Mouse (Mus musculus) cerebellum, postnatal 10 days (tissue): ENCODE results near the gene Ugt2b38.
"Not testable (repeated sequence)": the region's sequence is repeated elsewhere in the genome, so short reads cannot be mapped to it uniquely, and the experiment has no call there.

Experiments used
- DNase-seq, 2 experiments: peaks; one replicate each; pipeline ENCODE4 v3.0.0; 2021; ENCODE audit warnings: mixed read lengths in 2 of 2

Gene Ugt2b38

DNA sequence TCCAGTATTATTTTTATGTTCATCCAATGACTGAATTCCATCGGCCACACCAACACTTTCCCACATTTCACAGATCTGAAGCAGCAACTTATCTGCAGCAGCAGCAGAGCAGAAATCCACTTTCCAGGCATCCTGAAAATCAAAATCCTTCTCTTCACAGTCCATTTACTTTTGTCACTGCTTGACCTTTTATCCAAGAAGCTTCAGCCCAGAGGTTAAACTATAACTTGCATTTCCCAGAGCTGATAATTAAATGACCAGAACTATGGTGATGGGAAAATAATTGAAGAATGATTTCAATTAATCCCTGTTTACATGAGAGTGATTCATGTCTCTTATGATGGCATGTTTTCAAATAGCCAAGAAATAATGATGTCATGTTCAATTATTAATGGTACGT lies at the start of gene Ugt2b38:
Gene Ugt2b38, minus strand, starts transcription at position 163 of the 400 bp plus-strand sequence.
- not testable (repeated sequence) for DNase-seq

DNA sequence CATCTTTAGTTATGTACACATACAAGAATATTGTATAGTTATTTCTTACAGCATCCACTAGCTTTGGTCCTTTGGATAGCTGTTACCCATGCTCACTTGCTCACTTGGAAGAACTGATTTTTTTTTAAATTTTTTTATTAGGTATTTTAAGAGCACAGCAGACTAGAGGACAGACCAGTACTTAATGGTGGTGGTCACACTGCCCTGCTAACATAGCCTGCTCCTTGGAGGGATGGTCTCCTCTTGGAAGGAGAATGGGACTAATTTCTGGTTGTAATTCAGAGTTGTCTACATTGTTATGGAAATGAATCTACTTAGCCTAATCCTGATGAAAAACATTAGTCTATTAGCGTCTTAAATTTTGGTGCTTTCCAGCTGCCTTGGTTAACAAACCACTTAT lies 34.8 kb upstream of the Ugt2b38 start:
- DNase-seq = no peak

DNA sequence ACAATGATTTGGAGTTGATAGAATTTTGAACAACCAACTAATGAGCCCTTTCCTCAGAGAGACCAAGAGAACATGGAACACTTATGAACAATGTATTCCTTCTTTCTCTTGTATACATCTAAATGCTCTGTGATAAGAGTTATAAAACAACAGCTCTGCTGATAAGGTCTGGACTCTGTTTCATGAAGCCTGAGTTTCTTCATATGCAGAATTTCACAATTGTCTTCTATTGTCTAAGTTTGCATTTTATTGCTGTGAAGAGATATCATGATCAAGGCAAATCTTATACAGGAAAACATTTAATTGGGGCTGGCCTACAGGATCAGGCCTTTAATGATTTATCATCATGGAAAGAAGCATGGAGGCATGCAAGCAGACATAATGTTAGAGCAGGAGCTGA lies 33.7 kb upstream of the Ugt2b38 start:
- DNase-seq = no peak

DNA sequence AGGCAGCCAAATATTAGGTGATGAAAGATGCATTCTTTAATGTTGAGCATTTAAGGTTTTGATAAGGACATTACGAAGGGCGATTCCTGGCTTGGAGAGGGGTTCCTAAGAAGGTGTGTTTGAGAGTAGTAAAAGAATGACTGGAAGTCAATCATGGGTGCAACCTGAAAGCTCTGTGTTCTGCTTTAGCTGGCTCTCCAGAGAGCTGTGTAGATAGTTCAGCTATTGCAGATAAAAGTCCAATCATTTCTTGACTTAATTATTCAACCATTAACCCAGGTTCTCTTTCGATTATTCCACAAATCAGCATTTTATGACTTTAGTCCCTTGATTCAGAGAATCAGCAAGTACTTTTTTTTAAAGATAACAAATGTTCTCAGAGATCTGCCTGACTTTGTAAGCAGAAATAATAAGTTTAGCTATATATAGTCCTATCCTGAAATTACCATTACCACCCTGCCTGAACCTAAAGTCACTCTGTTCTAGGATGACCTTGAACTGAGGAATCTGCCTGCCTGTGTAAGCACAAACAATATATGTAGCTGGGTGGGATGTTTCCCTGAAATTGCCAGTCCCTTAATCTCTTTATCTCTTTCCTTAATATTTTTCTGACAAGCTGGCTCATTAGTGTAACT lies 32.3 kb upstream of the Ugt2b38 start:
- no peak for DNase-seq

DNA sequence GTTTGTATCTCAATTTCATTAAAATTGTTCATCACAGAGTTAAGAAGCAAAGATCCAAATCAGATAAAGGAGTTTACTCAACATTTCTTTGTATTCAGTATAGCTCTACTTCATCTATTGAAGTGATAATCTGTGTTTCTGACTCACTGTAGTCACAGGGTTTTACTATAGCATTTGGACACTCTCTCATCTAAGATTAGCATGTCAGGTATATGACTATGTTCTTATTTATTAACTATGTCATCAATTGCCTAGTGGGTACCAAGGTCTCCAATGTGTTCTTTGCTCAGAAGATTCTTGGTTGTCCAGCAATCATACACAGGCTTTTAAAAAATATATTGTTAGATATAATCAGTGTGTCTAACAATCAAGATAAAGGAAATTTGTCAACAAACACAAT lies 31.5 kb upstream of the Ugt2b38 start:
- DNase-seq = no peak

DNA sequence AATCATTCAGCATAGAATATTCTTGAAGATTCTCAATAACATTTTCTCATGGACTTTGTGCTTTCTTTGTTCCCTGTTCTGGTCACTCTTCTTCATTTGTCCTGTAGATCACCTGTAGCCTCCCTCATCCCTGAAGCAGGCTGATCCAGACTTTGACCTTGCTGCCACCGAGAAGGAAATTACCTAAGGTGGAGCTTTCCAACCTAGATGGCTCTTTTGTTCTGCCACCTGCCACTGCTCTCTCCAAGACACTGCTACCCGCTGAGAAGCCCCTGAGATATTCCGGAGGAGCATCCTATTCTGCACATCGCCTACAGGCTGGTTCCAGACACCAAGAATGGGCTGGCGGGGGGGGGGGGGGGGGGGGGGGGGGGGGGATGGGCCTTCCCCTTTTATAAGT lies 28.5 kb upstream of the Ugt2b38 start:
- not testable (repeated sequence) for DNase-seq

DNA sequence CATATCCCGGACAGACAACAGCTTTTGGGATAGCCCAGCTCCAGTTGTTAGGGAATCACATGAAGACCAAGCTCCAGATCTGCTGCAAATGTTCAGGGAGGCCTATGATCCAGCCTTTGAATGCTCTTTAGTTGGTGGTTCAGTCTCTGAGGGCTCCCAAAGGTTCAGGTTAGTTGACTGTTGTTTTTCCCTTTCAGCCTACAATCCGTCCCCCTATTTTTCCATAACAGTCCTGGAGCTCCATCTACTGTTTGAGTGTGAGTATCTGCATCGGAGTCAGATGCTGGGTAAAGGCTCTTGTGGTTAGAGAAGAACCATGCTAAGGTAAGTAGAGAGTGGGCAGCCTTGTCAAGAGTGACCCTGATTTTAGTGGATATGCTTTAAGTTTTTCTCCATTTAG lies 12.3 kb upstream of the Ugt2b38 start:
- peak; percentile 7 to 15 for DNase-seq

DNA sequence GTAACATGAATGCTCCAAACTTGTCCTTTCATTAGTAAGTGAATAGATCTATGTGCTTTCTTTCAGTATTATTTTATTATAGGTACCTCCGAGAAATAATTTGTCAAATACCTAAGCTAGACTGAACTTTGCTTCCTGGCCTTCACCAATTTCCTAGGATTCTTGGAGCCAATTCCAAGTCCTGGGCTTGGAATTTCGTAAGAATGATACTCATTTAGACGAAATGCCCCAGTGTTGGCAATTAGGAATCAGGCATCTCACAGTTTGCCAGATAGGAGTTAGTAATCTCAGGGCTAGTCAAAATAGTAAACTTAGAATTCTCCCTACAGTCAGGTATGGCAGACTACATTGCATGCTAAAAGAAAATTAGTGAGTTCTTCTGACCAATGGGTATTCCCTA lies 1.7 kb upstream of the Ugt2b38 start:
- no peak for DNase-seq

DNA sequence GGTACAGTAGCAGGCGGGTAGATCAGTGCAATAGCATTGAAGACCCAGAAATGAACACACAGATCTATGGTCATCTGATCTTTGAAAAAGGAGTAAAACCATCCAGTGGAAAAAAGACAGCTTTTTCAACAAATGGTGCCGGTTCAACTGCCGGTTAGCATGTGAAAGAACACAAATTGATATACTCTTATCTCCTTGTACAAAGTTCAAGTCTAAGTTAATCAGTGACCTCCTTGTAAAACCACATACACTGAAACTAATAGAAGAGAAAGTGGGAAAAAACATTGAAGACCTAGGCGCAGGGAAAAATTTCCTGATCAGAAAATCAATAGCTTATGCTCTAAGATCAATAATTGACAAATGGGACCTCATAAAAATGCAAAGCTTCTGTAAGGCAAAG lies 27.0 kb downstream of the Ugt2b38 start:
- no peak for DNase-seq

DNA sequence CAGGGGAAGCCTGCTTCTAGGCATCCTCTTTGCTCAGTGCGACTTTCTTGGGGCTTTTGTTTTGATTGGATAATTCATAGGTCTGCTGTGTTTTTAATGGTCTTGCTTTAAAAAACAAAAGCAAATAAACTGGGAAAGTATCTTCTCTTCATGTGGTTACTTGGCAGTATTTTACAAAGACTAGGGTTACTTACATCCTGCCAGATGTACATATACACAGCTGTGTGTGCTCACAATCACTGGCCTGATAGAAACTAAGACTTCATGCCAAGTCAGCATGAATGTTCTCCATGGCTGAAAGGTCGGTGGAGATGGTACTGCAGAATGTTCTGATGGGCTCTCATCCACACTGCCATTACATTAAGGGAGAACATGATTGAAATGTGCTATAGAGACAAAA lies 33.2 kb downstream of the Ugt2b38 start:
- no peak for DNase-seq

DNA sequence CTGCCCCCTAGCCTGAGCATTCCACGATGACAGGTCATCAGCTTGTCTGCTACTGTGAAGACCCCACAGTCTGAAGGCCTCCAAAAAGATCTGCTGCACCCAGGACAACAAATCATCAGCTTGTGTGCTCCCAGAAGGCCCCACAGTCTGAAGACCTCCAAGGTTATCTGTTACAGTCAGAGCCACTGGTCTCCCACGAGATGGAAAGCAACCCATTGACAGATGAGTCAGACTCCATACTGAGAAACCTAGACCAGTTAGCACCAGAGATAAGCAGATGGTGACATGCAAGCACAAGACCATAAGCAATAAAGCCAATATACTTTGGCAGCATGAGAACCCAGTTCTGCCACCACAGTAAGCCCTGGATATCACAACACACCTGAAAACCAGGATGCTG lies 43.8 kb downstream of the Ugt2b38 start:
- no peak for DNase-seq

DNA sequence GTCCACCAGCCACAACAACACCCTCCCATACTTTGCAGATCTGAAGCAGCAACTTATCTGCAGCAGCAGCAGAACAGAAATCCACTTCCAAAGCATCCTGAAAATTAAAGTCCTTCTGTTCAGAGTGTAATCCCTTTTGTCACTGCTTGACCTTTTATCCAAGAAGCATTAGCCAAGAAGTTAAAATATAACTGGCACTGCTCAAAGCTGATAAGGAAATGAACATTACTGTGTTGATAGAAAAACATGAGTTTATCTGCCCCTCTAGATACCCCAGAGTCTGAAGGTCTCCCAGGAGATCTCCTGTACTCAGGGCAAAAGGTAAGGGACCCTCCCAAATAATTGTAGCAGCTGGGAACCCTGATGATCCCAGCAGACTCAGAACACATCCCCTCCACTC lies 44.2 kb downstream of the Ugt2b38 start:
- no peak for DNase-seq

DNA sequence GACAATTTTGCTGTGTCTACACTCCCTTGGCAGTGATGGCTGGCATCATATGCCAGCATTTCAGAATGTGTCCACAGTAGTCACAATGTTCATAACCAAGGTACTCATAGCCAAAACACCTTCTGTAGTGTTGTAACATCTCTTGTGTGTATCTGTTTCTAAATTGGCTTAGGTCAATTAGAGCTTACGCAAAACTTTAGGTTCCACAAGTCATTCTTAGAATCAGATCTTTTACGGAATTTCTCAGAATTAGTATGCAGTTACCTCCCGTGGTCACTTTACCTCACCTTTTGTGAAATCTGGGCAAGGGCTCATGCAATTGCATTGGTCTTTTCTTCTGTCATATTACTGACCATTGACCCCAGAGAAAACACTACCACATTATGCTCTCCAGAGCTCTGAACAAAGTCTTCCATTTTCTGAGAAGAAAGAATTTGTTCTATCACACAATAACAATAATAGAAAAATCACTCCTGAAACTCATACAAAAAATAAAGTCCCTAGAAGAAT lies 48.1 kb downstream of the Ugt2b38 start:
- no peak for DNase-seq

DNA sequence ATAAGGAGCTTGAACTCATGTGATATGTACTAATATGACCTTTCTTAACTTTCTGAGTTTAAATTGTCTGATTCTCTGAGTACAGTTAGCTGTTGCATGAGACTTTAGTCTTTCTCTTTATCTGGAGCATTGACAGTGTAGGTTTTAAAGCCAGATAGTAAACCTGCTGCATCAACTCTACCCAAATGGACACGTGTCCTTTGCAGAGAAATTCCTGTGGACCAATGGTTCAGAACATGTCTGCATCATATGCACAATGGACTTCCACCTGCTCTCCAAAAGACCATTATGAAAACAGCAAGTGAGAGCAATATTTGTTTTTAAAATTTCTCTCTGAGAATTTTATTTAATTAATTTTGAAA lies 50.5 kb downstream of the Ugt2b38 start:
- no peak for DNase-seq

DNA sequence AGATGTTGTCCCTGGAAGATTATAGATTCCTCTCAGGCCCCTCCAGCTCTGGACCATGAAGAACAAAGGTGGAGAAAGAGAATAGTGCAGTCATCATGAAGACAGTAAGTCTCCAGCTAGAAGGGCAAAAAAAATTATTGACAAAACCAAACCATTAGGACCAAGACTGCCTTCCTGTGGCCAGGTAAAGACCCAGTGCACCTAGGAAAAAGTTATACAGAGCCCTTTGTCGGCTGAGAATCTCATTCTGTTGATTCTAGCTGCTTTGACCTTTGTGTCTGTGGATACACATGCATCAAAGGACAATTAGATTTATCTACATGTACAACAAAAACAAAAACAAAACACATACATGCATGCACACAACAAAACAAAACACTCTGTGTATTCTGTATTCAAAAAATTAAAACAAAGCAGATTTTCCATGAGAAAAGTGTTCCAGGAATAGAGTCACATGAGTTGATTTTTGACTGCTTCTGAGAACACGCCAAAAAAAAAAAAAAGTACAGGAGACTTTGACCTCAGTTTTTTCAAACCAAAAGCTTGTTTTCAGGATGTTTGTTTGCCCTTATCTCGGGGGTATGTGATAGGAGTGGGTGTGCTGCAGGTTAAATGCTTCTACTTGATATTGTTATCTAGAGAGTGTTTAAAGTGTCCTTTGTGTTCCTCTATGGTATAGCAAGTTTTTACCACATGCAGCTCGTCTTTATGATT lies 51.1 kb downstream of the Ugt2b38 start:
- DNase-seq = not testable (repeated sequence)
